Mouse (Mus musculus) cerebellum, adult 11 months (tissue): ENCODE measurements around the gene Rps3.

Experiments
- DNase-seq: peaks from one replicate; pipeline ENCODE4 v3.0.0; 2022

Gene Rps3

DNA sequence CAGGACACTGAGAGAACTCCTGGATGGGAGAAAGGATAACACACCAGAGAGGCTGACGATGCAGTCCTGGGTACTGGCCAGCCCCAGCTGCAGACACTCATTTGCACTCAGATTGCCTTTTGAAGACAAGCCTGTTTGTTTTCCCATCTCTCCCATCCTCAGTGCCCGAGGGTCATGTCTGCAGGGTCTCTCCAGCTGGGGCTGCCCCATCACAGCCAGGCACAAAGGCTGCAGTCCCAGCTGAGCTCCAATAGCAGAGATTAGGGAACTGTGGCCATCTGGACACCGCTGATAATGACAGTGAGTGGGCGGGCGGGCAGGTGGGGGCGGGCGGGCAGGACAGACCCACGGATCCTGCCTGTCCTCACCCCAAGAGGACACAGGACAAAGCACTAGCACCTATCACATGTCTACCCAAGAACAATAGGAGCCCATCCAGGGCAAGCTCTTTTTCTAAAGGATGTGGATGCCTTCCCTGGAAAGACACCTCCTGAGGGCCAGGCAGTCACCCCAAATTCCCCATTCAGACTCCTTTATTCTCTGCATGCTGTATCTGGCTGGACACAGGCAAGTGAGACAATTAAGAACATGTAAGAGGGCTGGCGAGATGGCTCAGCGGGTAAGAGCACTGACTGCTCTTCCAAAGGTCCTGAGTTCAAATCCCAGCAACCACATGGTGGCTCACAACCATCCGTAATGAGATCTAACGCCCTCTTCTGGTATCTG lies 8.5 kb downstream of the Rps3 start:
- no peak for DNase-seq

DNA sequence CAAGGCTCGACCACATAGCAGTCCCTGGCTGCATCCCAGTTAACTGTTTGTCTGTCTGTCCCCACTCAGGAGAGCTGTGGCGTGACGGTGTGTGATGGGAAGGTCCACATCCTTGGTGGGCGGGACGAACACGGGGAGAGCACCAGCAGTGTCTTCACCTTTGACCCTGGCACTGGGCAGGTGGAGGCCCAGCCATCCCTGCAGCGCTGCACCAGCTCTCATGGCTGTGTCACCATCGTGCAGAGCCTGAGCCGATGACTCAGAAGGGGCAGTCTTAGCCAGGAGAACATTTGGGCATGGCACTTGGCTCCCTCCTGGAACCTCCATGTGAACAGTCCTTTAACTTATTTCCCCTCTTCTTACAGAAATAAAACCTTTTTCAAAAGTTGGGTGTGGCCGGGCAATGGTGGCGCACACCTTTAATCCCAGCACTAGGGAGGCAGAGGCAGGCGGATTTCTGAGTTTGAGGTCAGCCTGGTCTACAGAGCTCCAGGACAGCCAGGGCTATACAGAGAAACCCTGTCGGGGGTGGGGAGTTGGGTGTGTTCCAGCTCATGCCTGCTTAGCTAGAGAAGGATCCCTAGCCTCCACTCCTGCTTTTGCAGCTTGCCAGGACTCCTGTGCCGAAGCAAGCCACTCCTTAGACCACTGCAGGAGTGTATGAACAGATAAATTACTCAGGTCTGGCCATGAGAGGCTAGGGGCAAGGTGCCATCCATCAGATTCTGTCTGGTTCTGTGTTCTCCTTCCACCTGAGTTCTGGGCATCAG lies 9.7 kb downstream of the Rps3 start:
- no peak for DNase-seq

DNA sequence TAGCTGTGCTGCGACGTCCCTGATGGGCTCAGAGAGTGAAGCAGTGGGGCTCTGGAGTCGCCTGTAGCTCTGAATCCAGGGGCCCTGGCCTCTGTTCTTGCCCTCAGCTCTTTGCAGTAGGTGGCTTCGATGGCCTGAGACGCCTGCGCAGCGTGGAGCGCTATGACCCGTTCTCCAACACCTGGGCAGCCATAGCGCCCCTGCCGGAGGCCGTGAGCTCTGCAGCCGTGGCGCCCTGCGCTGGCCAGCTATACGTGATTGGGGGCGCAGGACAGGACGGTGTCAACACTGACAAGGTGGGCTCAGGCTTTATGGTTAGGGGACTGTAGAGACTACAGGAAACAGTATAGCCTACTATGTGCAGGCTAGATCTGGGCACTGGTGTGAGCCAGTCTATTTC lies 12.0 kb downstream of the Rps3 start:
- no peak for DNase-seq

DNA sequence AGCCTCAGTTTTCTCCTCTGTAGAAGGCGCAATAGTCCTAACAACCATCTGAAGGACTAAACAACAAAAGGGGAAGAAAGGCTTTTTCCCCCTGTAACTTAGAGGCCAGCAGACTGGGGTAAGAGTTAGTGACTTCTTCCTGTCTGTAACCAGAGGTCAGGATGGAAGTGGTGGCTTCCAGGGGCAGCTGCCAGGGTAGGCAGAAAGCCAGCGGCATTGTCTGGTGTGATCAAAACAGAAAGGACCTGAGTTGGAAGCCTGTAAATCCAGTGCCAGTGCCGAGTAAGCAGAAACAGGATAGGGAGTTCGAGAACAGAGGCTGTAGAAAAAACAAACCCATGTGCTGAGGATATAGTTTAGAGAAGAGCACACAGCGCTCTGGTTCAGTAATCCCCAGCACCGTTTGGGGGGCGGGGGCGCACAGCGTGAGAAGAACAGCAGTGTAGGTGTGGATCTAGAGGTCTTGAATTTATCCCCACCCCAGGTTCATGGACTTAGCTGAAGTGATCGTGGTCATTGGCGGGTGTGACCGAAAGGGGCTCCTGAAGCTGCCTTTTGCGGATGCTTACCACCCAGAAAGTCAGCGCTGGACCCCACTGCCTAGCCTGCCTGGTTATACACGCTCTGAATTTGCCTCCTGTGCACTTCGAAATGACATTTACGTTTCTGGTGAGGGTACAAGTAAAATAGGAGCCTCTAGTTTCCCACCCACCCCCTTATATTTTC lies 13.7 kb downstream of the Rps3 start:
- DNase-seq: no peak

DNA sequence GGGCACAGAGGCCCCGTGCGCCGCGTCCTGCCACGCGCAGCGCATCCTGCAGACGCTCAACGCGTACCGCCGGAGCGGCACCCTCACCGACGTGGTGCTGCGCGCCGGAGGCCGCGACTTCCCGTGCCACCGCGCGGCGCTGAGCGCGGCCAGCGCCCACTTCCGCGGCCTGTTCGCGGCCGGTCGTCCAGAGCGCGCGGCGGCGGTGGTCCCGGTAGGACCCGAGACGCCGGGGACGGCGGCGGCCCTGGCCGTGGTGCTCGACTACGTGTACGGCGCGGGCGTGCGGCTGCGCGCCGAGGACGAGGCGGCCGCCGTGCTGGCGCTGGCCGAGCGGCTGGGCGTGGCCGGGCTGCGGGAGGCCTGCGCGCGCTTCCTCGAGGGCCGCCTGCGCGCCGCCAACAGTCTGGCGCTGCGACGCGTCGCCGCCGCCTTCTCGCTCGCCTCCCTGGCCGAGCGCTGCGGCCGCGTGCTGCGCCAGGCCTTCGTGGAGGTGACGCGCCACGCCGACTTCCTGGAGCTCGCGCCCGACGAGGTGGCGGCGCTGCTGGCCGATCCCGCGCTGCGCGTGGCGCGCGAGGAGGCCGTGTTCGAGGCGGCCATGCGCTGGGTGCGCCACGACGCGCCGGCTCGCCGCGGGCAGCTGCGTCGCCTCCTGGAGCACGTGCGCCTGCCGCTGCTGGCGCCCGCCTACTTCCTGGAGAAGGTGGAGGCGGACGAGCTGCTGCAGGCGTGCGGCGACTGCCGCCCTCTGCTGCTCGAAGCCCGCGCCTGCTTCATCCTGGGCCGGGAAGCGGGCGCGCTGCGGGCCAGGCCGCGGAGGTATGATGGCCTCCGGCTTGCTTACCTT lies 15.0 kb downstream of the Rps3 start:
- peak; percentile 41 for DNase-seq

DNA sequence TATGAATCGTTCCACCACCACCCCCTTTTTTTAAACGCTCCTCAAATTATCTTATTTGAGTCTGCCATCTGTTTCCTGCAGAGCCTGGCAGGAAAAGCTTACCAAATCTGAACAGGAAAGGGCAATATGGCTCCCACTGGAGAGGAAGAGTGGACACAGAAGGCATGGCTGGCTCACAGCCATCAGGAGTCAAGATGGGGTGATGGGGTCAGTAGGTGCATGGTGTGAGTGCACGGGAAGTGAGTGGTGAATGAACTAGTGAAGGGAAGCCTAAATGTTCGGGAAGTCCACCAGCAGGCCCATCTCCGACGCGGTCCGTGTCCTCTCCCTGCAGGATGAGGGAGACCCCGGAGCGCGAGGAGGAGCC lies 15.6 kb downstream of the Rps3 start:
- peak; percentile 68 for DNase-seq

DNA sequence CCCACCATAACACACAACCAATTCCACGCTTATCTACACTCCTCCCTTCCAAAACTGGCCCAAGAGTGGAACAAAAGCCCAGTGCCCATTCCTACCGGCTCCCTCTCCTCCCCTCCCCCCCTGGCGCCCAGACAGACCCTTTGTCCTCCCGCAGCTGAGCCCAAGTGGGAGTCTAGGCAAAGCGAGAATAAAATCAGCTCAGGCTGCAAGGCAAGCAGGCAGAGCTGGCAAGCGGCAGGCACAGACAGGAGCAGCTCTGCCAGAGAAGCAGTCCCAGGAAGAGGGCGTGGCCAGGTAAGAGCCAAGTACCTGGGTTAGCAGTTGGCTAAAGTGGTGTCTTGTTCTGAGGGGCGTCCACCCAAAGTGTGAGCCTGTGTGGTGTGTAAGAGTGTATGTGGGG lies 17.7 kb downstream of the Rps3 start, which contains the start of gene Klhl35:
Gene Klhl35, plus strand, starts transcription at position 194 of the 400 bp plus-strand sequence.
- no peak for DNase-seq

DNA sequence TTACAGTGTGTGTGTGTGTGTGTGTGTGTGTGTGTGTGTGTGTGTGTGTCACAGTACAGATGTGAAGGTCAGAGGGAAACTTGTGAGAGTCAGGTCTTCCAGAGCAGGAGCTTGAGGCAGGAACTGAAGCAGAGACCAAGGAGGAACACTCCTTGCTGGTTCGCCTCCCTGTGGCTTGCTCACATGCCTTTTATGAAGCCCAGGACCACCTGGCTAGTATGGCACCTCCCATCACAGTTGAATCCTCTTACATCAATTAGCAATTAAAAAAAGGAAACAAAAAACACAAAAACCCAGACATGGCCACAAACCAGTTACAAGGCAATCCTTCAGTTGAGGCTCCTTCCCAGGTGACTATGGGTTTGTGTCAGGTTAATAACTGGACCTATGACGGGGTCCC lies 20.4 kb downstream of the Rps3 start:
- no peak for DNase-seq

DNA sequence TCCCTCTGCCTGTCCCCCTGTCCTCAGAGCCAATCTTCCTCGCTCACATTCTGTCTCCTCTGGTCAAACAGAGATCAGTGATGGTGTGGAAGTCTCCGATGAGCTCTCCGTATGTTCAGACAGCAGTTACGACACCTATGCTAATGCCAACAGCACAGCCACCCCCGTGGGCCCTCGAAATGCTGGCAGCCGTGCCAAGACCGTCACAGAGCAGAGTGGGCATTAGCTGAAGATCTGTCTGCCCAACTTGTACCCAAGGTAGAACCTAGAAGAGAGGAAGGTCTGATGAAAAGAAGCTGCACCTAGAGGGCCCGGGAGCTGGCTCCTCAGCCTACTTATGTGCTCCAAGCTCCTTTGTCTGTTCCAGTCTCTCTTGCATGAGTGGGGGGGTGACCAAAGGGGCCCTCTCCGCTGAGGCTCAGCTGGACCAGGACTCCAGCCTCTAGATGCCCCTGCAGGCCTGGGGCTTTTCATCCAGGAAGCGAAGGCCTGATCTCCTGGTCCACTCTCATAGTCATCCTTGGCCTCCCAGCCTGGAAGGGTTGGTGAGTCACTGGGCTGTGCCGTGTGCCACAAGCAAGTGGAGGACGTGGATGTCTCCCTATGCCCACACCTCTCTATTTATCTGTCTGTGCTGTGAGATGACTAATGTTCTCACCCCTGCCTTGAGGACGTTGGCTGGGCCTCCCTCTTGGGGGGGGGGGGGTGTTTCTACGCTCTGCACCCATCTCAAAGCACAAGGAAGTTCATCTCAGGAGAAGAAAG lies 23.5 kb downstream of the Rps3 start:
- no peak for DNase-seq

DNA sequence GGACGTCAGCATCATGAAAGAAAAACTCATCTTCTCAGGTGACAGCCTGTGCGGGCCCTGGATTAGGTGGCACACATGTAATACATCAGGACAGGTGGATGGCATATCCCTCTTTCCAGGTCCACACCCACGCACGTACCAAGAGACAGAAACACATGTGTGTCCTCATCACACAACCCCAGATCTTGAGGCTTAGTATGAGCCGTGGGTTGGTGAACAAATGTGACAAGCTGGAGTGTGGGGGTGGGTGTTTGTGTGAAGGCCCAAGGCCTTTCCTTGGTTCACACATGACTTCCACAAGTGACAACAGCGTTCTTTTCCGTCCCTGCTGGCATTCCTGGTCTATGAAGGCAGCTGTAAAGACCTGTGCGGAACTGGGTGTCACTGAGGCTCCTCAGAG lies 24.7 kb downstream of the Rps3 start:
- no peak for DNase-seq

DNA sequence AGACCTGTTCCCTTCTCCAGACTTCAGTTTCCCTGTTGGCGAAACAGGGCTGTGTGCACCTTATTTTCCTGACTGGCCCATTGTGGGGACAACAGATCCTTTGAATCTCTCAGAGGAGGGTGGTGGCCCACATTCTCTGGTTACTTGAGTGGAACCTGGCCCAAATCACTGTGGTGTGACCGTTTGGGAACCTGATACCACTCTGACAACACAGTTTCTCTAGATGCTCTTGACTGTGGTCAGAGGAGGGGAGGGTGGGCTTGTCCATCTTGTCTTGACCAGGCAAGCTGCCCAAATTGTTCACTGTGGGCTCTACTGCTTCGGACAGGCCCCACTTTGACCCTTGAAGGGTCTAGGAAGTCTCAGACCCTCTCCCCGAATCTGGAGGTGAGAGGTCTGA lies 29.5 kb downstream of the Rps3 start:
- no peak for DNase-seq

DNA sequence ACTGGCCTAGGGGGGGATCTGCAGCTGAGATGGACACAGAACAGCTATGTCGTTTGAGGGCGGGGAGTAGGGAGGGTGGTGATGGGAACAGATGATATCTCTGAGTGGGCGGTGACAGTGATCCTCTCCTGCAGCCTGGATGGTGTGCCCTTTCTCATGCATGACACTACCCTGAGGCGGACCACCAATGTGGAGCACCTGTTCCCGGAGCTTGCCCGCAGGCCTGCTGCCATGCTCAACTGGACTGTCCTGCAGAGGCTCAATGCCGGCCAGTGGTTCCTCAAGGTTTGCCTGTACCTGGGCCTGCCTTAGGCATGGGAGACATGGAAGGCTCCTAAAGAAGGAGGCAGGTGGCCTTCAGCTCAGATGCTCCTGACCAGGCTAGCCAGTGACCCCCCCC lies 30.7 kb downstream of the Rps3 start:
- DNase-seq: no peak

DNA sequence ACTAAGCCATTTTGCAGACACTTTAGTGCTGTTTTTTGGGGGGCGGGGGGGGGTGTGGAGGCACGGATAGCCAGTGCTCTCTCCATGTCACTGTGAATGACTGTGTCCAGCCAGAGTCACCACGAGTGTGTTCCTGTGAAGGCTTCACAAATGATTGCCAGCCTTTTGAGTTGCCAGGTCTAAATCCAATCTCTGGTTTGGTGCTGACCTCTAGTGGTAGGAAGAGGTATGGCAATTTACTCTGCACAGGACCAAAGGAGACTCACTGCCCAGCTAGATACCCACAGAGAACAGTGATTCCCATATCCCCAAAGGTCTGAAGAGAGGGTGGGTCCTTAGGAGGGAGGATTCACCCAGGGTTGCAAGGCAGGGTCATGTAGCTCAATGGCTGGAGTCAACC lies 32.8 kb downstream of the Rps3 start:
- DNase-seq: peak; percentile 67

DNA sequence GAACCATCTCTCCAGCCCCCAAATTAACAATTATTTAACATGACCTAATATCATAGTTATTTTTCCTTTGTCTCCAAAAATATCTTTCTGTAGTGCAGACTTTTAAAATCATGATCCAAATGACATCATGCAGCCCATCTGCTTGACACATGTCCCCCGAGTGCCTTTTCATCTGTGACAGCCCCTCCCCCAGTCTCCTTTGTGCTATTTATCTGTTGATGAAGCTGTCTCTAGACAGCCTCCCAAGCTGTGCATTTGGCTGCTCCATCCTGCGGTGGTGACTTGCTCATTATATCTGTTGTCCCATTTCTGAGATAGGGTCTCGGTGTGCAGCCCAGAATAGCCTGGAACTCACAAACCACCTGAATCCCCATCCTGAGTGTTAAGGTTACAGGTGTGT lies 33.8 kb downstream of the Rps3 start:
- DNase-seq: no peak

DNA sequence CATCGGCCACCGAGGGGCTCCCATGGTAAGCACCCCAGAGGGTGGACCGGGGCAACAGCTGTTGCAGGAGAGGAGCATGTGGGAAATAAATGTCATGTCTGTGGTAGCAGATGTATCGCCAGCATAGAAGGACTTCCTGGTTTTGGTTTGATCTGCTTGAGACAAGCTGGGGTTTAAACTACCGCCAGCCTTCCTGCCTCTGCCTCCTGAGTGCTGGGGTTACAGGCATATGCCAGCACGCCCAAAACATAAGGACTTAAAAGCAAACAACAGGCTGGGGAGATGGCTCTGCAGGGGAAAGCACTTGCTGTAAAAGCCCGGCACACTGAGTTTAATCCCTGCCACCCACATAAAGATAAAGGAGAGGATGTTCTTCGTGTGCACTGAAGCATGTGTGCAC lies 34.5 kb downstream of the Rps3 start:
- DNase-seq: no peak

DNA sequence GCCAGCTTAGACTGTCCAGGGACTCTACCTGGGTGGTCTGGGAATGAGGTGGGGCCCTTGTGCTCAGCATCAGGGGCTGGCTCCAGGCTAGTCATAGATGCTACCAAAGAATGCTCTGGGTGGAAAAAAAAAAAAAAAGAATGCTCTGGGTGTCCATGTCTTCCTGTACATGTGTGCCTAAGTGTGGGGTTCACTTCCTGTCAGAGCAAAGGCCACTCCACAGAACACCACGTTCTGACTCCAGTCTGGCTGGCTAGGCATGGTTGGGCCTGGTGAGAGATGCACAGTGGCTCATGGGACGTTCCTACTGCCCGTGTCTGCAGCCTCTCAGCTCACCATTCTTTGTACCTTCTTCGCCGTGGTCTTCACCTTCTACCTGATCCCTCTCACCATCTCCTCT lies 34.9 kb downstream of the Rps3 start:
- no peak for DNase-seq

DNA sequence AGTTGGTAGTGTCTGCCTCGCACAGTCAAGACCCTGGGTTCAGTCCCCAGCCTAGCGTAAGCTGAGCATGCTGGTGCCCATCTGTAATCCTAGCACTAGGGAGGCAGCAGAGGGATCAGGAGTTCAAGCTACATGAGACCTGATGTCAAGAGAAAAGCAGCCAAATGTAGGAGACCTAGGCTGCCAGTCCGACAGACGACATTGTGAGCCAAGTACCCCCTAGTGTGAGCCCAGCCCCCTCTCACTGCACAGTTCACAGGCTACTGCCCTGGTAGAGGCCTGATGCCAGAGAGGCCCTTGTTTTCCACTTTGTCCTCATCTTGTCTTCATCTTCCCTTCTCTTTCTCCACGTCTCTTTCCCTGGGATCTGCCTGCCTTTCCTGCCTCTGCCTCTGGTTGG lies 36.2 kb downstream of the Rps3 start:
- DNase-seq: no peak

DNA sequence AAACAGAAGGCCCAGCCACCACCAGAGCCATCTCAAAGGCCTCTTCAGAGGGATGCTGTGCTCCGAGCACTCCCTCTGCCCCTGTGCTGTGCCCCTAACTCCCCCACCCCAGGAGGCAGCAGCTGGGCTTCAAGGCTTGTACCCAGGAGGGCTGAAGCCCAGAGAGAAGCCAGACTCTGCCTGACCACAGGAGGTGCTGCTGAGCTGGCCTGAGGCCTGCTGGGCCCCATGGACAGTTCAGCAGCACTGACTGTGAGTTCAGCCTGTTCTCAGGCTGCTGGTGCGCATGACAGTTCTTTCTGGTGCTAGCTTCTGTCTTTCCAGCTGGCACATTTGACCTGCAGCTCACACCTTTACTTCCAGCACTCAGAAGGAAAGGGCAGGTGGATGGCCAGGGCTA lies 37.7 kb downstream of the Rps3 start:
- no peak for DNase-seq

DNA sequence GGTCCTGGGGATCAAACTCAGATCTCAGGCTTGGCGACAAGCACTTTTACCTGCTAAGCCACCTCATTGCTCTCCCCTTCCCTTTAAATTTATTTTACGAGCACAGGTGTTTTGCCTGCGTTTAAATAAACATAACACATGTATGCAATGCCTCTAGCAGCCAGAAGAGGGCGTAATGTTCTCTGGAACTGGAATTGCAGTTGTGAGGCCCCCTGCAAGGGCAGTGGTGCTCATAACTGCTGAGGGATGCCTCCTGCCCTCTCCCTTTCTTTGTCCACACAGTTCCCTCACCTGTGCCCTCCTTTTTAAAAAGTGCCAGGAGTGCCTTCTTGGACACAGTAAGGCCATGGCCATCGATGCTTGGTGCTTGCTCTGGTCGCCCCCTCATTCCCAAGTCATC lies 39.5 kb downstream of the Rps3 start:
- DNase-seq: no peak

DNA sequence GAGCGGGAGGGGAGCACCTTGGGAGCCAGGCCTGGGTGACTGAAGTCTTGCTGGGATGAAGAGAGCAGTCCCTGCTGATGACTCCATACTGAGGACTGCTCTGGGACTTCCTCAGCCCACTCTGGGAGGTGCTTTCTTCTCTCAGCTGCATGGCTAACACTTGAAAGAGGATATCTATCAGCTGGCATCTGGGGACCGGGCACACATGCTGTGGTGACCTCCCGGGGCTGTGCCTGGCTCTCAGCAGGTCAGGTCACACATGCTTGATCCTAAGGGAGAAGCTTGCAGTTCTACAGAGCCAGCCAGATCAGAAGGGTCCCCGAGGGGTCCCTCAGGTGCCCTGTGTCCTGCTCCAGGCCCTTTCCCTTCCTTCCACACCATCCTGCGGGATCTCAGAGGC lies 40.4 kb downstream of the Rps3 start:
- DNase-seq: no peak

DNA sequence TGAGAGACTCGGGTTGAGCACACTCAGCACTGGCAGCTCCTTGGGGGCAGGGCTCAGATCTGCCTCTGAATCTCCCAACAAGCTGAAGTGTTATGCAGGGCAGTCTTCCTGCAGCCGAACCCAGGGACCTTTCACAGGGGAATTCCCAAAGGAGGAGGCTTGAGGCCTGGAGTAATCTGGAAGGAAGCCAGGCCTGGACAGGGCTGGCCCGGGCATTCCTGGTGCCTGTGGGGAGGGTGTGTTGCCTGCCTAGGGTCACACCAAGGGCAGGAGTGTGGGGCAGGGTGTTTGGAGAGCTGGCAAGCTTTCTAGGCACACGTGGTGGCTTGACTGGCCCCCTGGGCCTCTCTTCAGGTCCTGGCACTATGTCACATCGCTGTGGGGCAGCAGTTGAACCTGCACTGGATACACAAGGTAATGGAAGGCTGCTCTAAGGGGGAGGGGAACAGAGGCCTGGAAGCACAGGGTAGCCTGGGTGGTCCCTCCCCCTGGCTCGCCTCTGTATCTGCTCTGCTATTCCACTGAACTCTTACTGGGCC lies 41.9 kb downstream of the Rps3 start:
- DNase-seq: no peak

DNA sequence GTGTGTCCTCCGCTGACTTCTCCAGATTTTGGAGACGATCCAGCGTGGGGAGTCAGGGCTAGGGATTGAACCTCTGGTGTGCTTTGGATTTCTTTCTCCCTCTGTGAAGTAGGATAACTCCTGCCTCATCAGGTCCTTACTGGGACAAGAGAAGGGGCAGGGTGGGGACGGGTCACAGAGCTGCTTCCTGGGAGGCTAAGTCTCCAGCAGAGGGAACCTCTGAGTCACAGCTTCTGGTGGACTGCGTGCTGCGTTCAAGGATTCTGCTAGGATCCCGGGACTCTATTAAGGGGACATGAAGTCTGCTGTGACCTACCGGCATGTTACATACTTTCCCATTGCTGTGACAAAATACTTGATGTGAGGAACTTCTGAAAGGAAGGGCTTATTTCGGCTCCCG lies 44.7 kb downstream of the Rps3 start:
- DNase-seq: no peak
